Mouse (Mus musculus) hindbrain, embryonic 11.5 days (tissue): ENCODE measurements at regions not wholly inside any gene's neighbourhood (a gene's known extent, or its start where the extent isn't known, plus 50 kb on each side); places are given as distances from the start of the nearest gene placed in this dataset.

Experiments
- ATAC-seq: fragments of 200-750 bp; cut with Nextera tagmentation; 2 replicates; pipeline ENCODE4 v1.8.0; 2017; ENCODE audit warnings: mild to moderate bottlenecking, moderate TSS enrichment, moderate library complexity; ENCODE audit not compliant: low FRiP score
- DNase-seq: peaks from one replicate; pipeline ENCODE4 v3.0.0-alpha.2; 2015; ENCODE audit warnings: low spot score
- H3K27ac ChIP-seq: fragments of 300-500 bp; sonication (generic); 2 replicates; pipeline ENCODE4 v1.5.1; 2014; ENCODE audit warnings: mild to moderate bottlenecking, low read depth, low read length
- H3K27me3 ChIP-seq: fragments of 300-500 bp; sonication (generic); 2 replicates; pipeline ENCODE4 v1.6.1; 2014; ENCODE audit warnings: mild to moderate bottlenecking, low read length, moderate library complexity, mixed read lengths; ENCODE audit not compliant: control insufficient read depth, insufficient read depth
- H3K36me3 ChIP-seq: fragments of 300-500 bp; sonication (generic); 2 replicates; pipeline ENCODE4 v1.6.1; 2014; ENCODE audit warnings: mild to moderate bottlenecking, low read length, moderate library complexity, mixed read lengths; ENCODE audit not compliant: control insufficient read depth, insufficient read depth
- H3K4me1 ChIP-seq: fragments of 300-500 bp; sonication (generic); replicated peaks from 2 replicates; pipeline ENCODE4 v1.6.1; 2014; ENCODE audit warnings: low read length, mixed read lengths; ENCODE audit not compliant: control insufficient read depth, insufficient read depth
- H3K4me2 ChIP-seq: fragments of 300-500 bp; sonication (generic); replicated peaks from 2 replicates; pipeline ENCODE4 v1.6.1; 2014; ENCODE audit warnings: mild to moderate bottlenecking, low read depth, low read length
- H3K4me3 ChIP-seq: fragments of 300-500 bp; sonication (generic); 2 replicates; pipeline ENCODE4 v1.5.1; 2014; ENCODE audit warnings: low read depth, low read length
- H3K9ac ChIP-seq: fragments of 300-500 bp; sonication (generic); 2 replicates; pipeline ENCODE4 v1.6.1; 2014; ENCODE audit warnings: low read depth, low read length
- H3K9me3 ChIP-seq: fragments of 300-500 bp; sonication (generic); 2 replicates; pipeline ENCODE4 v1.6.1; 2016; ENCODE audit warnings: low read length; ENCODE audit not compliant: control insufficient read depth
- WGBS: fragments of 180-500 bp; shearing (Covaris S2); extraction: QIAGEN DNeasy Blood & Tissue Kit; methylation state at CpG from one replicate; pipeline ENCODE4 v1.1.7; 2014; 5-methylcytosine and 5-hydroxymethylcytosine counted together

GRCm38 (mm10) chr1:193951936-193952335, 581.8 kb upstream of the Camk1g start:
- no peaks in the 10 kb centered on the region for H3K9me3 ChIP-seq
- no peaks in the 10 kb centered on the region for H3K36me3 ChIP-seq
- no peak overlapping the region for H3K4me2 ChIP-seq
- DNase-seq, result no peak
- no peak overlapping the region for H3K27ac ChIP-seq
- no peak overlapping the region for H3K4me3 ChIP-seq
- H3K27me3 ChIP-seq, result no peaks in the 10 kb centered on the region
- no peaks in the 10 kb centered on the region for H3K4me1 ChIP-seq
- no peak overlapping the region for H3K9ac ChIP-seq
- no peak for ATAC-seq

- H3K9me3 ChIP-seq, result no peaks in the 10 kb centered on the region
- no peaks in the 10 kb centered on the region for H3K27me3 ChIP-seq
- no peak overlapping the region for H3K4me2 ChIP-seq
- H3K36me3 ChIP-seq, result no peaks in the 10 kb centered on the region
- no peak for ATAC-seq
- no peak overlapping the region for H3K9ac ChIP-seq
- H3K4me1 ChIP-seq, result no peaks in the 10 kb centered on the region
- no peak overlapping the region for H3K27ac ChIP-seq
- DNase-seq, result no peak
- H3K4me3 ChIP-seq, result no peak overlapping the region
Observed at GRCm38 (mm10) chr1:193949817-193950216, 579.7 kb upstream of the Camk1g start.

GRCm38 (mm10) chr1:193946953-193947586, 577.0 kb upstream of the Camk1g start:
- 82% methylated on average over 6 of the region's 6 CpGs for WGBS
- ATAC-seq (no peak), DNase-seq (no peak)
- Histone ChIP-seq H3K4me1 (no peaks in the 10 kb centered on the region), H3K9me3 (no peaks in the 10 kb centered on the region), H3K4me3 (no peak overlapping the region), H3K36me3 (no peaks in the 10 kb centered on the region), H3K27me3 (no peaks in the 10 kb centered on the region), H3K27ac (no peak overlapping the region), H3K4me2 (no peak overlapping the region), H3K9ac (no peak overlapping the region)

- Histone ChIP-seq H3K27me3 (no peaks in the 10 kb centered on the region), H3K9me3 (no peaks in the 10 kb centered on the region), H3K4me3 (no peak overlapping the region), H3K9ac (no peak overlapping the region), H3K27ac (no peak overlapping the region), H3K4me2 (no peak overlapping the region), H3K4me1 (no peaks in the 10 kb centered on the region), H3K36me3 (no peaks in the 10 kb centered on the region)
- WGBS, result 95% methylated on average over 2 of the region's 2 CpGs
- ATAC-seq (no peak), DNase-seq (no peak)
Observed at GRCm38 (mm10) chr1:193935969-193936368, 565.9 kb upstream of the Camk1g start.

- Histone ChIP-seq H3K4me2 (no peak overlapping the region), H3K27me3 (no peaks in the 10 kb centered on the region), H3K9ac (no peak overlapping the region), H3K4me3 (no peak overlapping the region), H3K36me3 (no peaks in the 10 kb centered on the region), H3K9me3 (no peaks in the 10 kb centered on the region), H3K4me1 (no peaks in the 10 kb centered on the region), H3K27ac (no peak overlapping the region)
- no peak for ATAC-seq
- WGBS, result 39% methylated on average over 1 of the region's 1 CpGs
- no peak for DNase-seq
Observed at GRCm38 (mm10) chr1:193934308-193934707, 564.2 kb upstream of the Camk1g start.

GRCm38 (mm10) chr1:193931131-193931729, 561.1 kb upstream of the Camk1g start:
- 77% methylated on average over 5 of the region's 5 CpGs for WGBS
- Histone ChIP-seq H3K27me3 (no peaks in the 10 kb centered on the region), H3K4me3 (no peak overlapping the region), H3K9ac (no peak overlapping the region), H3K36me3 (no peaks in the 10 kb centered on the region), H3K27ac (no peak overlapping the region), H3K4me2 (no peak overlapping the region), H3K4me1 (no peaks in the 10 kb centered on the region), H3K9me3 (no peaks in the 10 kb centered on the region)
- DNase-seq (no peak), ATAC-seq (no peak)

- H3K9ac ChIP-seq, result no peak overlapping the region
- no peaks in the 10 kb centered on the region for H3K9me3 ChIP-seq
- H3K27ac ChIP-seq, result no peak overlapping the region
- no peak for ATAC-seq
- H3K36me3 ChIP-seq, result no peaks in the 10 kb centered on the region
- WGBS, result 71% methylated on average over 4 of the region's 4 CpGs
- H3K27me3 ChIP-seq, result no peaks in the 10 kb centered on the region
- H3K4me3 ChIP-seq, result no peak overlapping the region
- H3K4me2 ChIP-seq, result no peak overlapping the region
- no peaks in the 10 kb centered on the region for H3K4me1 ChIP-seq
- no peak for DNase-seq
Observed at GRCm38 (mm10) chr1:193928607-193929006, 558.5 kb upstream of the Camk1g start.

GRCm38 (mm10) chr1:193922756-193923155, 552.7 kb upstream of the Camk1g start:
- DNase-seq (no peak), ATAC-seq (no peak)
- no peak overlapping the region for H3K4me2 ChIP-seq
- no peaks in the 10 kb centered on the region for H3K4me1 ChIP-seq
- H3K27ac ChIP-seq, result no peak overlapping the region
- WGBS, result 87% methylated on average over 4 of the region's 4 CpGs
- H3K27me3 ChIP-seq, result no peaks in the 10 kb centered on the region
- no peaks in the 10 kb centered on the region for H3K36me3 ChIP-seq
- H3K4me3 ChIP-seq, result no peak overlapping the region
- no peaks in the 10 kb centered on the region for H3K9me3 ChIP-seq
- no peak overlapping the region for H3K9ac ChIP-seq

- no peak for ATAC-seq
- H3K27me3 ChIP-seq, result no peaks in the 10 kb centered on the region
- no peak overlapping the region for H3K4me2 ChIP-seq
- 61% methylated on average over 3 of the region's 3 CpGs for WGBS
- H3K27ac ChIP-seq, result no peak overlapping the region
- H3K9me3 ChIP-seq, result no peaks in the 10 kb centered on the region
- H3K4me3 ChIP-seq, result no peak overlapping the region
- H3K36me3 ChIP-seq, result no peaks in the 10 kb centered on the region
- no peaks in the 10 kb centered on the region for H3K4me1 ChIP-seq
- no peak for DNase-seq
- no peak overlapping the region for H3K9ac ChIP-seq
Observed at GRCm38 (mm10) chr1:193919243-193919642, 549.1 kb upstream of the Camk1g start.
